7 mouse cellular contexts compared by ENCODE assay signal in genomic region chr12:84571466-84572340, GRCm38 (mm10). TPM values are rescaled to one million over a fixed set of nuclear protein-coding genes. Genes with fewer than 3 reads are reported as not detected.
DNase-seq lines count a peak whose midpoint lies in the region; ATAC-seq and TF ChIP-seq lines count a peak whose summit lies in the region.

No protein-coding gene starts in this region.

- H3K36me3 ChIP-seq in hindbrain, embryonic 12.5 days: no peaks in the 10 kb centered on the region
- H3K36me3 ChIP-seq in neural tube, embryonic 15.5 days: no peaks in the 10 kb centered on the region

- WGBS in lung, adult 2 months: 3% methylated on average over 43 of the region's 43 CpGs
- under 1% methylated on average over 43 of the region's 43 CpGs for WGBS in hindbrain, embryonic 12.5 days
- WGBS in neural tube, embryonic 15.5 days: under 1% methylated on average over 43 of the region's 43 CpGs

- no peaks in the 10 kb centered on the region for H3K4me1 ChIP-seq in lung, adult 2 months (ENCODE audit: control insufficient read depth, insufficient read depth, low read length)
- peaks cover 14% of the 10 kb centered on the region for H3K4me1 ChIP-seq in hindbrain, embryonic 12.5 days
- peaks cover 19% of the 10 kb centered on the region for H3K4me1 ChIP-seq in neural tube, embryonic 15.5 days

- H3K27ac ChIP-seq in hindbrain, embryonic 12.5 days: no peak overlapping the region
- no peak overlapping the region for H3K27ac ChIP-seq in neural tube, embryonic 15.5 days (replicated peaks)

- H3K4me3 ChIP-seq in lung, adult 2 months (replicated peaks; ENCODE audit: extremely low read depth, low read depth, low read length): no peak overlapping the region
- peak overlapping the region; percentile 16 for H3K4me3 ChIP-seq in hindbrain, embryonic 12.5 days
- no peak overlapping the region for H3K4me3 ChIP-seq in neural tube, embryonic 15.5 days (replicated peaks)

- peak overlapping the region; percentile 42; the same call in 1 of the 2 replicates for H3K9ac ChIP-seq in hindbrain, embryonic 12.5 days
- H3K9ac ChIP-seq in neural tube, embryonic 15.5 days (replicated peaks): no peak overlapping the region

- H3K27me3 ChIP-seq in hindbrain, embryonic 12.5 days: peaks cover 99% of the 10 kb centered on the region
- H3K27me3 ChIP-seq in neural tube, embryonic 15.5 days (replicated peaks): peaks cover 88% of the 10 kb centered on the region

- no peak for TF ChIP-seq CTCF in lung, adult 2 months (IDR thresholded peaks at IDR 0.05; ENCODE audit: insufficient read depth, low read length)

- peak; percentile 23 for DNase-seq in lung, adult 2 months
- DNase-seq in lung, adult 18-20 months: no peak
- peak; percentile 65 for DNase-seq in embryo, embryonic 9.5 days (ENCODE audit: extremely low spot score)
- DNase-seq in right cerebral cortex, postnatal 36 days (ENCODE audit: low spot score in 2 of 2): no peak
- DNase-seq in c-Kit-positive CD71-positive TER-119-positive erythroid progenitor cells, embryonic 14.5 days (ENCODE audit: low spot score): no peak

- TF ChIP-seq POLR2A in lung, adult 2 months (IDR thresholded peaks at IDR 0.05; ENCODE audit: borderline replicate concordance, extremely low read depth, low read depth, low read length): no peak

- ATAC-seq in hindbrain, embryonic 12.5 days (ENCODE audit: low FRiP score): no peak
- ATAC-seq in neural tube, embryonic 15.5 days (ENCODE audit: low FRiP score): no peak

- H3K9me3 ChIP-seq in hindbrain, embryonic 12.5 days (replicated peaks): no peaks in the 10 kb centered on the region
- H3K9me3 ChIP-seq in neural tube, embryonic 15.5 days (replicated peaks): no peaks in the 10 kb centered on the region

- no peak overlapping the region for H3K4me2 ChIP-seq in hindbrain, embryonic 12.5 days (replicated peaks)
- H3K4me2 ChIP-seq in neural tube, embryonic 15.5 days: 0 out of 2 replicates have a peak overlapping the region, but pooled peaks have one; percentile 9

RNA-seq across cellular contexts. Expression of gene Vsx2, which starts 2.1 kb away (rescaled TPM):
- polyA plus RNA-seq in lung, adult 2 months (2012; rRNA removed): not detected in 2 replicates
- 8.3 and 9.4 TPM in 2 replicates for polyA plus RNA-seq in hindbrain, embryonic 12.5 days (2016; fragmentation: Nextera tagmentation; extraction: Ambion mirVana)
- polyA plus RNA-seq in neural tube, embryonic 15.5 days (2015; fragmentation: Nextera tagmentation; extraction: Ambion mirVana): 5.7 and 6.0 TPM in 2 replicates

RNA-seq across cellular contexts. Expression of gene Abcd4, which starts 45.5 kb away (rescaled TPM):
- polyA plus RNA-seq in lung, adult 2 months (2012; rRNA removed): 20.7 and 26.4 TPM in 2 replicates
- polyA plus RNA-seq in hindbrain, embryonic 12.5 days (2016; fragmentation: Nextera tagmentation; extraction: Ambion mirVana): 13.7 and 17.1 TPM in 2 replicates
- 14.0 and 14.3 TPM in 2 replicates for polyA plus RNA-seq in neural tube, embryonic 15.5 days (2015; fragmentation: Nextera tagmentation; extraction: Ambion mirVana)

Comparison
In these comparisons a context has a peak if more than half of its experiments do, and no peak if none do; other contexts are left out.
1. DNase-seq: peak in lung, adult 2 months (single experiment) and embryo, embryonic 9.5 days (single experiment); none in lung, adult 18-20 months (0 of 2), right cerebral cortex, postnatal 36 days (0 of 2) and c-Kit-positive CD71-positive TER-119-positive erythroid progenitor cells, embryonic 14.5 days (single experiment).